Mouse (Mus musculus) right cerebral cortex, postnatal 4 days (tissue): ENCODE results near the gene Rhbdd1.

ENCODE experiments used
- DNase-seq: peaks from one replicate; pipeline ENCODE4 v3.0.0-alpha.2; 2022

Rhbdd1 gene

GRCm38 (mm10) chr1:82437273-82437672, 121.0 kb downstream of the Rhbdd1 start:
- DNase-seq = no peak

DNA sequence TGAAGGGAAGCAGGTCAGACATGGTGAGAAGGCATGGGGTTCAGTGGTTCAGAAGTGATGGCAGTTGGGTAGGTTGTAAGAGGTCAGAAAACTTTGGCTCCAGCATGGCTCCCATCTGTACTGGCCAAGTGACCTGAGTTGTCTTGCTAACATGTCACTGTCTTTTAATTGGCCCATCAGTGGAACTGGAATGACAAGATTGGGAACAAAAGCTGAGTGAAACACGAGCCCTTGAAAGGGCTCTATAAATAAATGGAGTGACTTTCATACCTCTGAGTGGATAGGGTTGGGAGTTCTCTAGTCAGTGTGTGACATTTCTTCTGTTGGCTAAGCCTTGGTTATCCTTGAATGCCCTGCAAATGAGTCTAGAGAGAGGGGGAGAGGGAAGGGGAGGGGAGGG, 123.9 kb downstream of the Rhbdd1 start:
- no peak for DNase-seq

DNA sequence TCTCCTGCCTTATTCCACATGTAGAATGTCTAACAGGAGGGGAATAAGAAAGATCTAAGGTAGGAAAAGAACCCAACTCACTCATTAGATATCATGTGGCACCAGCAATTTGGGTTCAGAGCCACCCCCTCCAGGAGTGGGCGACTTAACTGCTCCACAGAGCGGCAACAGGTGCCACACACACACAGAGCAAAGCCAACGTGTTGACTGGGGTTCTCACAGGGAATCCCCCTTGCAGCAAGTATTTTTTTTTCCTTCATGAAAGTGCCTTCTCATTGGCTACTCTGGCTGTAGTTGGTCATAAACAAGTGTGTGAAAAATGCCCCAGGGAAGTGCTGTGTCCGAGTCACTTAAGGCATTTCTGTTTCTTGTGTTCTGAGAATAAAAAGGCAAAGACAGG, 127.3 kb downstream of the Rhbdd1 start:
- no peak for DNase-seq

- DNase-seq = no peak
Observed at GRCm38 (mm10) chr1:82446049-82446448, 129.8 kb downstream of the Rhbdd1 start.

DNA sequence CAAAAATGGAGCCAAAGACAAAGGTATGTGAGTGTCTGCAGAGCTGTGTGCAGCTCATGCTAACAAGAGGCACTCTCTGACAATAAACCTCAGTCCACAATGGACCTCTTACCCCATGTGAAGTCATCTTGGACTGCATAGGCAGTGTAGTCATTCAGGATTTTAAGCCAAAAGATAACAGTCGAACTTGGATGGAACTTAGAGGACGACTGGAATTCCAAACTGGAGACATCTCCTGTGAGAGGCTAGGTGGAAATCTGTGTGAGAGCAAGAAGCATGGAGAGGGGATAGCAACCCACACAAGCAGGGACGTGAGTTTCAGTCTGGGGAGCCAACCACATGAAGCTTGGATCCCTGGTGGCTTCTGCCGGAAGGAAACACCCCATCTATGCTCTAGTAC, 133.6 kb downstream of the Rhbdd1 start:
- DNase-seq = no peak

DNA sequence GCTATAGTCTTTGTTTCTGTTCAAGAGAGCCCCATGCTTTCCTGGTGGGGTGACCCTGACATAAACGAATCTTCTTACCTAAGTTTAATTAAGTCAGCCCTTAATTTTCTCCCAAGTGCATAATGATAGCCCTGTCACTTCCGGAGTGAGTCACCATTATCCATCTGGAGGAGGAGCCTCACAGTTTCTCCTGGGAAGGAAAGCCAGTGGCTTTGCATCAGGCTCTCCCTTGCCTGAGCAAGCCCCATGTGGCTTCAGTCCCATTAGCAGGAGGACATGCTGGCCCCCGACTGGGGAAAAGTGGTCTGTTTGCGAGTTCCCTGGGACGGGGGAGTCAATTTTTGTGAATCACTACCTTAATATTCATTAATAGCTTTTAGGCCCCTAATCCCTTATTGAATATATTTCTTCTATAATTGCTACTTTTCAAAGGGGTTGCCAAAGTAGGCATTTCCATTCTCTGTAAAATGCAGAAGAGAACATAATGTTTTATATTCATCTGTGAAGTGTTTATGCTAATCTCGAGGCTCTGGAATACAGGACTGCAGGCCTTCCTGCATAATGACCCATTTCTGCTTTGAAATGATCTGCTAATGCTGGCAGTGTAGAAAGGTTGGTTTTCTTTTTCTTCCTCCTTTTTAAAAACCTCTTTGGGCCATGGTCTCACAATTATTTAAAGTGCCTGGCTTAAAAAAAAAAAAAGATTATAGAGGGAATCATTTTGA, 135.8 kb downstream of the Rhbdd1 start:
- DNase-seq = no peak

GRCm38 (mm10) chr1:82454031-82454430, 137.8 kb downstream of the Rhbdd1 start:
- no peak for DNase-seq

GRCm38 (mm10) chr1:82459350-82459749, 143.1 kb downstream of the Rhbdd1 start:
- no peak for DNase-seq

DNA sequence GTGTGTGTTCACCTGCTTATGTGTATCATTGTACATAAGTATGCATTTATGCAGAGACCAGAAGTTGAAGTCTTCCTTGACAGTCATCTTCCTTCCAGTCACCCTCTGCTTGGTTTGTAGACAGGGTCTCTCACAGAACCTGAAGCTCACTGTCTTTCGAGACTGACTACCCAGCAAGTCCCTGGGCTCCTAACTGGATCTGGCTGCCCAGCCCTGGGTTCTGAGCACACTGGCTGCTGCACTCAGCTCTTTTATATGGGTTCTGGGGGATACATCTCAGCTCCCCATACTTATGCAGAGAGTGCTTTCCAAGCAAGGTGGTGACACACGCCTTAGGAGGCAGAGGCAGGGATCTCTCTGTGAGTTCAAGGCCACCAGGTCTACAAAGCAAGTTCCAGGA, 143.7 kb downstream of the Rhbdd1 start:
- no peak for DNase-seq

- no peak for DNase-seq
Observed at GRCm38 (mm10) chr1:82461041-82461440, 144.8 kb downstream of the Rhbdd1 start.

DNA sequence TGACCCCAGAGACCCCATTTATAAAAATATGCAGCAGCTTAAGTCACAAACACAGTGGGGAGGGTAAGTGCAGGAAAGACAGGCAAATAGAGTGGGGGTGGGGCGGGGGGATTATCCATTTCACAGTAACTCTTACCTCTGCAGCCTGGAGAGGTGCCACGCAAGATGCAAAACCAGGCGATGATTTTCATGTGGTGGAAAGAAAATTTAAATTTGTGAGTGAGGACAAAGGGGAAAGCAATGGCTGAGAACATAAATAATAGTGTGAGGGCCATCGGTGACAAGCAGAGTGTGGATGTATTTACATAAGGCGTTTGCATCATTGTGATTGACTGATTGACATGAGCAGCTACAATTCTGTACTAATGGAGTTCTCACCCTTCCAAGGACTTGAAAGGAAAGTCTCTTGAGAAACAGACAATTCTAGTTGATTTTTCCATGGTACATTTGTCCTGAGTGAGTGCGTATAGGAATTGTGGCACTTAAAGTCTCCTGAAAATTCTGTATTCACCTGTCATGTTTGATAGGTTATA, 149.1 kb downstream of the Rhbdd1 start:
- no peak for DNase-seq

DNA sequence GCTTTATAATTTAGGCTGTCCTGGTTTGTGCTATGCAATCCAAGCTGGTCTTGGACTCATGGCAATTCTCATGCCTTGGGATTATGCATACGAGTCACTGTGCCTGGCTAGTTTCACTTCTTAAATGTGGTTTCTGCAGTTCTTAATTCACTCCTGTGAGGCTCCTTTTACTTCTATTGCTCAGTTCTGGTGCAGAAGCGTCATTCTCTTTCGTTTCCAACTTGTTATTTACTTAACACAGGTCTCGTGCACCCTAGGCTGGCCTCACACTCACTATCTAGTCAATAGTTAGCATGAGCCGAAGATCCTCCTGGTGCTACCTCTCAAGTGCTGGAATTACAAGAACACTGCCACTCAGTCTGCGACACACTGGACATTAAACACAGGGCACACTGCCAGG, 152.6 kb downstream of the Rhbdd1 start:
- DNase-seq = no peak

- DNase-seq = no peak
Observed at GRCm38 (mm10) chr1:82470516-82471225, 154.4 kb downstream of the Rhbdd1 start.

DNA sequence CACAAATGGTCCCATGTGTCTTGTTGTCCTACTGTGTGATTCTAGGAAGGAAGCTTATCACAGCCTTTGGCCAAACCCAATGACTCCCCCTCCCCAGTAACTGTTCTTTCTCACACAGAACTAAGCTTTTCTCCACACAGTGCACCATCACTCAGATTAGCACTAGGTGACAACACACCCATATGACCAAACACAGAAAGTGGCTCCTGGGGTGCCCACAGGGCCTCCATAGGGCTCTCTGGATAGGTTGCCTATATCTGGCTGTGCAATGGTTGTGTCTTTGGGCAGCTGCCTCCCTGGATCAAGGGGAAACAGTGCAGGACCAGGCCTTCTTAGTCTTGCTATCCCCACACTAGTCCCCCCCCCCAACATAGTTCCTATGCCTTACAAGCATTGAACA, 157.2 kb downstream of the Rhbdd1 start:
- no peak for DNase-seq

DNA sequence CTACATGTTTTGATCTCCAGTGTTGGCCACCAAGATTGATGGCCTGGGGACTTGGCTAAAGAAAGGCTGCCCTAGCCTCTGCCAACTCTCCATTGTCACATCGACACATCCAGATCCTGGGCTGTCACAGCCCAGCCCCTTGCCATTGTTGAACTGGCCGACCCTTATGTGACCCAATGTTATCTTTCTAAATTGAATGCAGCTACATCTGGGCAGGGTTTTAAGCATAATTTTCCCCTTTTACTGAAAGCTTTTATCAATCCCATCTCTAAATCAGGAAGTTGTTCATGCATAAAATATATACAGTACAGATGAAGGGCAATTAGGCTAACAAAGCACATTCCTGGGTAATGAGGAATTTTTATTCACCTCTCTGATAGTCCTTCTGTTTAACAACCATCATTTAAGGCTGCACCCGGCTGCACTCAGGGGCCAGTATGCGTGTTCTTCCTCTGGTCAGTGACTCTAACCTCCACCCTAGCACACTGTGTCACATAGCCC, 158.3 kb downstream of the Rhbdd1 start:
- DNase-seq = no peak

GRCm38 (mm10) chr1:82475254-82475653, 159.0 kb downstream of the Rhbdd1 start:
- DNase-seq = no peak

- no peak for DNase-seq
Observed at GRCm38 (mm10) chr1:82475821-82476220, 159.6 kb downstream of the Rhbdd1 start.

- no peak for DNase-seq
Observed at GRCm38 (mm10) chr1:82476256-82476655, 160.0 kb downstream of the Rhbdd1 start.

DNA sequence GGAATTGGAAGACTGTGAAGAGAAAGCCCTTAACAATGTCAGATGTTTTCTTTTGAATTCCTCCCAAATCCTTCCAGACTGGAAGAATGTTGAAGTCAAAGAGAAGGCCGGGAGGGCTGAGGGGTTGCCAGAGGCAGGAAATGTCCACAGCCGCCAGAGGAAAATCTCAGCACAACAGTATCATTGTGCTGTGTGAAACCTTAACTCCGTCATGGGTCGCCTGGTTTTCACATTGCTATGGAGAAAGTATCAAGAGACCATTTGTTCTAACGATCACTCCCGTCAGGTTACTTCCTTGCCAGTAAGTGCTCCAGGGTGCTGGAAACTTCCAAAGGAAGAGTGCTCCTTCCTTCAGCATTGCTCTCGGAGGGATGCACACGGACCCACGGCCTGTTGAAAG, 160.5 kb downstream of the Rhbdd1 start:
- DNase-seq = no peak

DNA sequence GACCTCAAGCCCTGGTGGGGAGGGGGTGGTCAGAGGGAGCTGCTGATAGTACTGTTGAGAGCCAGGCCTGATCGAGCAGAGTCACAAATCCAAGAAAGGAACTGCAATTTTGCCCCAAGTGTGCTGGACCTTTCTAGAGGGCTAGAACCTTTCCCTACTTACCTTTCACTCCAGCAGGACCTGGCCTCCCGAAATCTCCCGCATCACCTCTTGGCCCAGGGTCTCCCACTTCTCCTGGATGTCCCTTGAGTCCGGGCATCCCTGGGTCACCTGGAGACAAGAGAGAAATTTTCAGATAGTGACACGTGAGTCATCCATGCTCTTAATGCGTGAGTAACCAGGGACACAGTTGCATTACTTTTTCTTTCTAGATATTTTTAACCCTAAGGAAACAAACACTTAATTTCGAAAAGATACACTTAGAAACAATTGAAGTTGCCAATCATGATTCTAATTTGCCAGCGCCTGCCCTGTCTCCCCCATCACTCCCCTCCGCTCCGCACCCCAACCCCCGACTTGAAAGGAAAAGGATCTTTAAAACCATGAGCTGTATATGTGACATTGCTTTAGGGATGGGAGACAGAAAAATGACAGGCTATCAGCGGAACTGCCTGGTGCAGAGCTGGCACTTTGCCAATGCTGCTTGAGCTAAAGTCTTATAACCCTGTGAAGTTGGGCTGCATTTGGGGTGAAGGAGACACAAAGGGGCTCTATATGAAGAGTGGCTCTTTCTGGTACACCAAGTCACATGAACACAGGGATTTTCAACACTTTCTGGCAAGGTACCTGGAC, 163.6 kb downstream of the Rhbdd1 start:
- no peak for DNase-seq

- no peak for DNase-seq
Observed at GRCm38 (mm10) chr1:82482371-82482770, 166.1 kb downstream of the Rhbdd1 start.

DNA sequence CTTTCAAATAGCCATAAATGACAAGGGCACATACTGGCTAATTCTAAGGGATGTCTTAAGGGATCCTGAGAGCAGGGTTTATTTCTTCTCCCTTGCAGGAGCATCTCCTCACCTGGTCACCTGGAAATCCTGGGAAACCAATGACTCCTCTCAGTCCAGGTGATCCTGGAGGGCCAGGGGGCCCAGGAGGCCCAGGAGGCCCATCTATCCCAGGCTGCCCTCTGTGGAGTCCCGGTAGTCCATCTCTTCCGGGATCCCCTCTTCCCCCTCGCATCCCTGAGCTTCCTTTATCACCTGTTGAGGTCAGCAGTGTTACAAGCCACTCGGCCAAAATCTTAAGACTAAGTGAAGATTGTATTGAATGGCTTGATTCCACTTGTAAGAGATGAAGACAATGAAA, 170.1 kb downstream of the Rhbdd1 start:
- no peak for DNase-seq

- no peak for DNase-seq
Observed at GRCm38 (mm10) chr1:82491954-82492353, 175.7 kb downstream of the Rhbdd1 start.
